Mouse (Mus musculus) skeletal muscle tissue, adult 2 months (tissue): ENCODE data around the gene Gm42674.

ENCODE experiments used
- DNase-seq: peaks from one replicate; pipeline ENCODE4 v3.0.0-alpha.2; 2012; ENCODE audit warnings: low read depth, low spot score

Gm42674 gene

DNA sequence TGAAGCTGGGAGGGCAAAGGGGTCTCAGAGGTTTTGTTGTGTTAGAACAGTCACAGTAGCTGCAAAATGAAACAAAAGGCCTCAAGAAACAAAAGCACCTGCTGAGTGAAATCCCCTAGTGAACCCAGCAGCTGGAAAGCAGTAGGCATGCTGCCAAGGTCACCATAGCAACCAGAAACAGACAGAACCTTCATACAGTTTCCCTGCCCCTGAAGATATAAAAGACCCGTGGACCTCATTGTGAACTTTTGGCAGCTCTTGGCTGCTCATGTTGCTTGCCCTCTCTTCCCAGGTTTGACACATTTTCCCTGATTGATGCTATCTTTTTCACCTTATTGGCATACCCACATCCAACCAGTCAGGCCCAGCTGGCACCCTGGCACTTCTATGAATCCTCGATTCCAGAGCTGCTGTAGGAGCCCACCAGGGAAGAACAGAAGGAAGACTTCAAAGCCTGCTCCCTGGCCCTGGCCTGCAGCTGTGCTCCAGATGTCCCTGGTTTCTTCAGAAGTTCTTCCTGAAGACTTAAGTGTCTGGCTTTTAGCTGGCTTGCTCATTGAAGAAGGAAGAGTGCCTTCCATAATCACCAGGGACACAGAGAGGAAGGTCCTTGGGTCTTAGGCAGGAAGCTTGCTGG is 21.8 kb downstream of the Gm42674 start:
- DNase-seq: no peak

DNA sequence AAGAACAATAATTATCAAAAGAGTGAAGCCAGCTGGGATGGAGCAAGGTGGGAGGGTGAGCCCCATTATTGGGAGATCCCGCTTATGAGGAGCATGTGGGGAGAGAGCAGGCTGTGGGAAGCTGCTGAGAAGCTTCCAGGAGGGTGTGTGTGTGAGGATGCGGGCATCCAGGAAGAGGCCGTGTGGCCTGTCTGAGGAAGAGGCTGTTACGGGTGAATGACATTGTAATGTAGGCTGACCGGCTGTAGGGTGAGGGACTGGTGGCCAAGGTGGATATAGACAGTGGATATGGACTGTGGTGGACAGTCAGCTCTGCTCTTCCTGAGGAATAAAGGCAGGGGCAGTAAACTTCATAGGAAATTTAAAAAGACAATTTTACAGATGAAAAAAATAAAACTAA is 23.8 kb downstream of the Gm42674 start:
- DNase-seq: no peak

DNA sequence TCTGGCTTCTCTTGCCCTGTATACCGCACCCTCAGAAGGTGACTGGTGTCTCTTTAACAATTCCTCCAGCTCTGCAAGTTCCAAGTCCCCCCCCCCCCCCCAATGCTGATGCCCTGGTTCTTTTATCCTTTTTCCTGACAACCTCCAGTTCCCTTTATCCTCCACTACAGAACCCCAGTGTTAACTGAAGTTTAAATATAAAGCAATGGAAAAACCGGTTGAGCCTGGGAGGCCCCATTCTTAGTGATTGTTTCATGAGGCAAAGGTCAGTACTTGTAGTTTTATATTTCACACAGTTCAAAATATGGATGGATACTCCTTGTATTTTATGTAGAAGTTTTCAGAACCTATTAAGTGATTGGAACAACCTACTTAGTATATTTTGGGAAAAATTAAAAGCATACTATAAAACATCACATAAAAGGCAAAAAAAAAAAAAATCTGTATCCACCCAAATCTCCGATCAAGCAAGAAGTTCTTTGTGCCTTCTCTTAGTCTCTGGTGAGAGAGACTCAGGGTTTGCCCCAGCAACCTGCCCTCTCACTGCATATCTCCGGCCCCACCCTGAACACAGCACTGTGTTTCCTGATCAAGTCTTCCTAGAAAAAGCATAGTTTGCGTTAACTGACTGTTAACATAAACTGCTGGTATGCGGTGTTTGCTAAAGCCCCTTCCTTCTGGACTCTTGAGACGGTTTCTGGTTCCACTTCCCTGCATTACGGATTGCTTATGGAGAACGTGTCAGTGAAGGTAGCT is 24.7 kb downstream of the Gm42674 start:
- DNase-seq: no peak

DNA sequence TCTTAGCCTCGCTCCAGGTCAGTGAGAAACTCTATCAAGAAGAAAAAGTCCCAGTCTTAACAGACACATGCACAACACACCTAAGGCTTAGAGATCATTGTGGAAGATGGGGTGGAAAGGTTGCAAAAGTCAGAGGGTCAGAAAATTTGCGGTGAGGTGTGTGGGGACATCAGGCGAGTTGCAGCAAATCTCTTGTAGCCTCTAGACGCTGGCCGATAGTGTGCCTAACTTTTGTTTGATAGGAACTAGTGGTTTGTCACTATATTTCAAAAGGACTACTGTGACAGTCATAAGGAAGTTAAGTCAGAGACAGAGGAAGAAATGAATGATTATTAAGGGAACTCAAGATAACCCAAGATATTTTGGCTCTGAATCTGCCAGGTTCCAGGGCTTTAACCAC is 25.7 kb downstream of the Gm42674 start:
- DNase-seq: no peak

DNA sequence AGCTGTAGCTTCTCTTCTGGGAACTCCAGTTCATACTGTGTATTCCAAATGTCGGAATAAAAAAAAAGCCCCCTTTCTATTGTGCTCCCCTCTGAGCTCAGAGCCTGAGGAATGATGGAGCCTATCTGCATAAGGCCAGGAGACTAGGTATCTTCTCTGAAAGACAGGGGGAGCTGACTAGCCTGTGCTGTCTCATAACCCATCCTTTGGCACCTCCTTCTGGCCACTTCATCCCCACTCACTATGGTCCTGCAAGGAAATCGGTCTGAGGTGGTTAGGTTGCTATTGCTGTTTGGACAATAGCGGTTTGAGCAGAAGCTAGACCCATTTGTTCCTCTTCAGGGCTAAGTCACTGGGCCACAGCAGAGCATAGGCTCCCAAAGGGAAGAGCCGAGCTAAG is 26.1 kb downstream of the Gm42674 start:
- no peak for DNase-seq

DNA sequence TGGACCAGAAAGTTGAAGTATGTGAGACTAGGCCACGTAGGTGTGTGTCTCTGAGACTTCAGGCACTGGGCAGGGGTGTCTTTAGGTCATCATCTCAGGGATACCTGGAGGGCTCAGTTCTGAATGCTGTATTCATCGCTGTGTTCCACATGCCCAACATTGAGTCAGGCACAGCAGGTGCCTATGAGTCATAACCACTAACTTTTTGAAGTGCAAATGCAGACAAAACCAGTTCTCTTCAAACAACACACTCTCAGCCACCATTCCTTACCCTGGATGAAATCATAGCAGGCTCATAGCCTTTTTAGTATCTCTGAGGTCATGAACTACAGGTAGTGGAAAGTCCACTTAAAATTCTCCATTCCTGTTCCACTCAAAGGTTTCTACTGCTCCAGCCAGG is 27.6 kb downstream of the Gm42674 start:
- no peak for DNase-seq

DNA sequence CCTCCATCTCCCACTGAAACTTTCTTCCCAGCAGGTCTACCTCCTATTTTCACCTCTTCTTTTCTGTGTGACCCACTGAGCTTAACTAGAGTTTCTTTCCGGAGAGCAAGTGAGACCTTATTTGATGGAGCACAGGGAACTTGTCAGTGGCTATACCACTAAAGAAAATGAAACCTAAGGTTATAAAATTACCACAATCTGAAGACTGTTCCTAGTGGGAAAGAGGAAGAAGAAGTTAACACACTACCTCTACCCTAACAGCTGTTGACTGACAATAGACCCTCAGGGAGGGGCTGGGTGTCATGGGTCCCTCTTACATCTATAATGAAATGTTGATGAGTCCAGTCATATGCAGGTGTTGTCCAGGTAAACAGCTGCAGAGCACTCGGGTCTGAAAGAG is 30.3 kb downstream of the Gm42674 start:
- no peak for DNase-seq

DNA sequence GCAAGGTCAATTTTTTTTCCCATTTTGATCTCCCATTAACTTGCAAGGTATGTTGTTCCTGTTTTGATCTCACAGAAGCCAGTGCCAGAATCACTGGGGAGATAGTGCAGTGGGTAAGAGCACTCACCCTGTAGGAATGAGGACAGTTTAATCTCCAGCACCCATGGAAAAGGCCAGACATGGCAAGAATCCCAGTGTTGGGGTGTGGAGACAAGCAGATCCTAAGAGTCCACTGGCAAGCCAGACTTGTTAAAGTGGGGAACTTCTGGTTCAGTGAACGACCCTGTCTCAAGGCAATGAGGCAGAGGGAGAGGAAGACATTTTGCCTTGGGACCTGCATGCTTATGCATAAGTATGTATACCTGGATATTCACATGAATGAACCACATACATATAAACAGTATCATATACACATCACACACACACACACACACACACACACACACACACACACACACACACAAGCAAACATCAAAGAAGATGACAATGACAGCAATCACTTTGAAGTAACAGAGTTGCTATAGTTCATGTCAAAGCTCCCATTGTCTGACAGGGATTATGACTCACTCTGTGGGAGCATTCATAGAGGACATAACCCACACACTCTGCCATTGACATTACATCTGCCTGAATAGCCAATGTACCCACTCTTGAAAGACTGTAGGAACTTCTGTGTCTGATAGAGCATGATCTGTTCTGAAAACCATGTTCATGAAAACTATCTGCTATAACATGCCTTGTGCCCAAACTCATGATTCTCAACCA is 37.0 kb downstream of the Gm42674 start:
- no peak for DNase-seq

DNA sequence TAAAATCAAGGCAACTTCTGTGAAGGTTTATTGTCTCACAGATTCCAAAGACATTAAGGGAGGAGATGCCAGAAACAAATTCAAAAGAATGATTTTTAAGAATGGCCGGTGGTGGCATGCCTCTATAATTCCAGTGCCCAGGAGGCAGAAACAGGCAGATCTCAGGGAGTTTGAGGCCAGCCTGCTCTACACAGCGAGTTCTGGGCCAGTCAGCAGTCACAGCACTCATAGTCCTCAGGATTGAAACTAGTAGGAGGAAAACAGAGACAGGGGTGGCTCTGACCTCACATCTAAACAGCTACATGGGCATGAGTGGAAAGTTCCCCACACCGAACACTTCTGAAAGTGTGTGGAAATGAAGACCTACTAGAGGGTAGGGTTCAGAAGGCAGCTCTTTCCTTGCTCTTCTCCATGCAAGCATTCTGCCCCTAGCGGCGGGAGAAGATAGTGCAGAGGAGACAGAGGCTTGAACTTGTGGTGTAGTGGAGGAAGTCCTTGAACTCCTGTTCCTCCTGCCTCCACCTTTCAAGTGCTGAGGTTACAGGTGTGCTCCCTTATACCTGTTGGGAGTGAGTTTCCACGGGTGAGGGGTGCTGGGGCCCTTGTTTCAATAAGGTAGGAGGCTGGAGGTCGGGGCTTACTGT is 37.9 kb downstream of the Gm42674 start:
- no peak for DNase-seq

DNA sequence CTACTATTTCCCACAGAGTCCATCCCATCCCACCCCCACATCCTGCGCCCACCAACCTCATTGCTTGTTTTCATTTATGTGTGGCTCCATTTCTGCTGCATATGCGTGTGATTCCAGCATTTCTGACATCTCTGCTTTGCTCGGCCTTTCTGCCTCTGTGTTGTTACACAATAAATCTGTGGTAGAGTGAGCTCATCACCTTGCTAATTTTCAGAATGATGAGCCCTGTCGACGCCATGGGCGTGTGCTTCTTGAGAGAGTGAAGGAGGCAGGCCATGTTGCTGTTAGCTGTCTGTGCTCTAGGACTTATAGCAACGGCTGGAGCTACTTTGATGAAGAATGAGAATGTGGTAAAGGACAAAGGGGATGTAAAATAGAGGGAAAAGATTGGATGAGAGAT is 39.3 kb downstream of the Gm42674 start:
- DNase-seq: no peak

DNA sequence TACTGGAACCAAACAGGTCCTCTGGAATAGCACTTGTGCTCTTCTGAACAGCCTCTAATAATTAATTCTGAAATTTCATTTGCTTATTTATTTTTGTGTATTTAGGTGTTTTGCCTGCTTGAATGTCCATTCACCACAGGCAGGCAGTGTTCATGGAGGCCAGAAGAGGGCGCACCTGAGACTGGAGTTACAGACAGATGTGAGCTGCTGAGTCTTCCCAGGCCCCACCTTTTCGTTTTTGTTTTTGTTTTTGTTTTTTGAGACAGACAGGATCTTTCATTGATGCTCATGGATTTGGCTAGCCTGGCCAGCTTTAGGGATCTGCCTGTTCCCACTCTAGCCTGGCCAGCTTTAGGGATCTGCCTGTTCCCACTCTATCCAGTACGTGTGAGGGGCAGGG is 42.5 kb downstream of the Gm42674 start:
- peak; percentile 11 for DNase-seq

DNA sequence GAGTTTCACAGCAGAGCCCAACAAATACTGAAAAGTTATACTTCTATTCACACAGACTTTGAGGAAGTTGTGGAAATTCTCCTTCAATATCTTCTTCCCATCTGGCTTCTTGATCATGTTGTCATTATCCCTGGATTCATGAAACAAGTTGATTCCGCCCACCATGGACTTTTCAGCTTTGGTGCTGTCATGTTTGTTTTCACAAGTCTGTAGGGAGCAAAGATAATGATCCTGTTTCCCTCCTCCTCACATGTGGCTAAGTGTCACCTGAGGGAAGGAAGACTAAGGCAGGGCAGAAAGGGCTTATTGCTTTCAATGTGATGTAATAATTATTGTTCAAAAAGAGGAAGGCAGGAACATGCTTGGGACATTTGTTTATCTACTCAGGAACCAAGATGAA is 45.6 kb downstream of the Gm42674 start:
- DNase-seq: no peak

DNA sequence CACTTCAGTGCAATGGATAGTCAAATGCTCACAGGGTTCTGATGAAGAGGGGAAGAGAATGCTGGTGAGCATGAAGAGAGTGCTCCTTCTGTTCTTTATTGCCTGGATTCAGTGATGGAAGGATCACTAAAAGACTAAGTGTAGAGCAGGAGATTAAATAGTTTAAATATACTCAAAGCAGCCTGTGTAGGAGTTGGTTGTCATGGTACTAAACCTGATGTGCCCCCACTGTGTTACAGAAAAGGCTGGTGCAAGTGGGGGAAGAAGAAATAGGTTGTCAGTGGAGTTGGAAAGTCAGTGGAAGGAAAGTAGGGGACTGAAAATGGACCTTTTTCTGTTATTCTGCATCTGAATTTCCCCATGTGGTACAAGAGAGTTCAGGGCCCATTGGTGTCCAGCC is 47.3 kb downstream of the Gm42674 start:
- no peak for DNase-seq

DNA sequence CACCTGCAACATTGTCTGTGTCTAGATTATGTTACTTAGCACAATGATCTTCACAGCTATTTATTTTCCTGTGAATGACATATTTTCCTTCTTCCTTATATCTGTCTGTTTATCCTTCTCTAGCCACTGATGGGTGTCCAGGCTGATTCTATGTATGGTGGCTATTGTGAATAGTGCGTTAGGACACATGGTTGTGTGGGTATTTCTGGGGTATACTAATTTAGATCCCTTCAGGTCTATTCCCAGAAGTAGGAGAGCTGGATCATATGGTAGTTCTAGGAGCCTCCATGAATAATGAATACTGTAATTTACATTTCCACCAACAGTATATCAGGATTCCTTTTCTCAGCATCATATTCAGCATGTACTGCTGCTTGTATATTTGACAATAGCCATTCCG is 48.1 kb downstream of the Gm42674 start:
- DNase-seq: no peak

DNA sequence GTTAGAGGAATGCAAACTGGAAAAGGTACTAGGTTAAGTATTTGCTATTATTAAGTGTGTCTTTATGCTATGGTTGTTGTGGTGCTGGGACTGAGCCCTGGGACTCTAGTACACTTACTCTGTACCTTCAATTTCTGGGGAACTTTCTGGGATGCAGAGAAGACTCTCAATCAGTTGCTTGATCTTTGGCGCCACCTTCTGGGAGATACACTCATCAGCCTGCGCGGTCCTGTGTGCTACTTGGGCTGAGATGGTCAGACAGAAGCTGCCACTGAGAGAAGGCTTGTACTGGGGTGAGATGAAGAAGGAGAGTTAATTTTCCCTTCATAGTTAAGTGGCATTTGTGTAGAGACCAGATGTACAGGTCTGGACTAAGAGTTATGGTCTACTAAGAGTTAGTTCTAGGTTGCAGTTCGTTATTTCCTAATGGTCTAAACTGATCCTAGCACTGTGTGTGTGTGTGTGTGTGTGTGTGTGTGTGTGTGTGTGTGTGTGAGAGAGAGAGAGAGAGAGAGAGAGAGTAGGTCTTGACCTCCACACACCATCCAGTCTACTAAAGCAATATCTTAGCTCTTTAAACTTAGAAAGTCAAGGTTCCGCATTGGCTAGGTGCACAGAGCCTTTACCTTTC is 51.3 kb downstream of the Gm42674 start:
- peak; percentile 28 for DNase-seq

DNA sequence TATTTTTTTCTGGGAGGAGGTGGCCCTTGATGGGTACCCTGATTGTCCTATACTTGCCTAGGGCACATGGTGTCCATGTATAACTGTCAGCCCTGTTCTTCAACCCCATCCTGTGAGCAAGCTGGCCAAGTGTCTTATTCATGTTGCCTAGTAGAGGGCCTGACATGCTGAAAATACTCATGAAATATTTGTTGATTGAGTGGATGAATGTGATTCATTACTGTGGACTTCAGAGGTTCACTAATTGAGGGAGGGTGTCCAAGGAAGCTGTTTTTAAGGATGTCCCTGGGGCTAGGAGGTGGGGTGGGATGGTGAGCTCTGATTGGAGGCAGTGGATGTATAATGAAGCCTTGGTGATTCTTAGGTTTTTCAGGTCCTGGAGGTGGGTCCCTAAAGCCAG is 52.0 kb downstream of the Gm42674 start, which contains the start of gene S100a7a:
Gene S100a7a, plus strand, starts transcription at position 301 of the 400 bp plus-strand sequence.
- no peak for DNase-seq
